ENCODE assay signal across 3 mouse cellular contexts in the genomic region with DNA sequence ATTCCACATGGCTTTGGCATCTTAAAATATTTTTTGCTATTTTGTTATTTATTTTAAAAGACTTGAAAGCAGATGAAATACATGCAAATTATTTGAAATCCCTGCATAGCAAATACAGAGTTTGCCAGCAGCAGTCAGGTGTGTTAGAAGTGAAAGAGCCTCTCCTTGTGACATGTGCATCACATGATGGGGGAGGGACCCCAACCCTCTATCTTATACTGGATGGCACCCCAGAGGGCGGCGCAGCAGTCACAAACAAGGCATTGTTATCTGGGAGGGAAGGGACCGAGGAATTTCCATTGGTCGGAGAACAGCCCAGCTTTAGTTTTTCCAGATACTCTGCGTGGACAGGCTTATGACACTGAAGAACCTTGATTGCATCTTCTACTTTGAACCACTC. TPM values are rescaled to one million over a fixed set of nuclear protein-coding genes. Genes with fewer than 3 reads are reported as not detected.
DNase-seq lines count a peak whose midpoint lies in the region; TF ChIP-seq lines count a peak whose summit lies in the region.
"Not testable (repeated sequence)": the region's sequence is repeated elsewhere in the genome, so short reads cannot be mapped to it uniquely, and the experiment has no call there.

No protein-coding gene starts in this region.

- TF ChIP-seq CTCF in CH12.LX (conservative IDR thresholded peaks at IDR 0.05 in 1 of 2, IDR thresholded peaks at IDR 0.05 in 1 of 2; ENCODE audit: low read depth in 2 of 2, low read length in 2 of 2) = not testable (repeated sequence)

- H3K9ac ChIP-seq in CH12.LX (ENCODE audit: insufficient read depth, low read depth) = not testable (repeated sequence)

- DNase-seq in CH12.LX (ENCODE audit: extremely low read depth) (peak; percentile 46), R1 (ENCODE audit: low read depth, low spot score) (peak; percentile 55)
- peak; percentile 86 for DNase-seq in heart, adult 11 months

- peaks cover 20 to 72% of the 10 kb centered on the region in 2 experiments for H3K36me3 ChIP-seq in CH12.LX (replicated peaks in 1 of 2; ENCODE audit: control insufficient read depth in 1 of 2, insufficient read depth in 1 of 2, low read length in 1 of 2)

- H3K4me3 ChIP-seq in CH12.LX (replicated peaks in 1 of 3; ENCODE audit: low read depth in 2 of 3, low read length in 2 of 3, poor library complexity in 1 of 3) = not testable (repeated sequence)

- dilution Hi-C loops in CH12.LX (cut with MboI; ENCODE audit: extremely low pct_ligation_motif_present, extremely low pct_unique_long_range_greater_than_20kb, low sequenced_read_pairs) = not testable (repeated sequence)

- not testable (repeated sequence) for TF ChIP-seq POLR2A in CH12.LX (IDR thresholded peaks at IDR 0.05; ENCODE audit: low read depth, low read length)

- not testable (repeated sequence) for TF ChIP-seq RAD21 in CH12.LX (IDR thresholded peaks at IDR 0.05; ENCODE audit: low read depth, low read length)

- H3K4me2 ChIP-seq in CH12.LX (ENCODE audit: insufficient read depth, low read depth, poor library complexity, severe bottlenecking) = not testable (repeated sequence)

- TF ChIP-seq EP300 in CH12.LX (IDR thresholded peaks at IDR 0.05; ENCODE audit: low read length) = not testable (repeated sequence)

- H3K79me2 ChIP-seq in CH12.LX (replicated peaks; ENCODE audit: control insufficient read depth, extremely low read depth, insufficient read depth, poor library complexity, severe bottlenecking) = not testable (repeated sequence)

- in situ Hi-C loops in CH12.LX (cut with MboI; ENCODE audit: low pct_ligation_motif_present, low pct_unique_long_range_greater_than_20kb, low sequenced_read_pairs) = loop anchor here (25.0 kb wide), 1 partner anchor 538 kb away; no protein-coding TSS in a partner anchor

- H3K9me3 ChIP-seq in CH12.LX (replicated peaks; ENCODE audit: low read length) = not testable (repeated sequence)

- not testable (repeated sequence) for H3K27me3 ChIP-seq in CH12.LX (replicated peaks)

- H3K4me1 ChIP-seq in CH12.LX (ENCODE audit: control insufficient read depth in 1 of 2, insufficient read depth in 2 of 2) = peaks cover 0 to 72% of the 10 kb centered on the region in 2 experiments; a peak in 2 of 4 replicates

- H3K27ac ChIP-seq in CH12.LX (ENCODE audit: insufficient read depth, low read depth) = peak overlapping the region; percentile 54

TF ChIP-seq in CH12.LX, 34 proteins besides CTCF, POLR2A, EP300 and RAD21:
- TF ChIP-seq BHLHE40 (IDR thresholded peaks at IDR 0.05; ENCODE audit: low read depth, low read length) = peak; percentile 55

RNA-seq across cellular contexts. Expression of gene Nudt4, which starts 14.9 kb away (rescaled TPM):
- total RNA-seq in CH12.LX (2012; rRNA removed) = 23.7 and 33.2 TPM in 2 replicates
- 38.0 and 39.2 TPM in 2 replicates for total RNA-seq in CH12.LX (2014; rRNA removed)
- 61.1 and 67.4 TPM in 2 replicates for polyA plus RNA-seq in CH12.LX (2012; ENCODE audit: insufficient read length, low read depth)

RNA-seq across cellular contexts. Expression of gene Ube2n, which starts 34.1 kb away (rescaled TPM):
- 71.9 and 117 TPM in 2 replicates for total RNA-seq in CH12.LX (2012; rRNA removed)
- total RNA-seq in CH12.LX (2014; rRNA removed) = 217 and 237 TPM in 2 replicates
- 243 and 265 TPM in 2 replicates for polyA plus RNA-seq in CH12.LX (2012; ENCODE audit: insufficient read length, low read depth)

RNA-seq across cellular contexts. Expression of gene Mrpl42, which starts 47.3 kb away (rescaled TPM):
- total RNA-seq in CH12.LX (2012; rRNA removed) = 161 and 198 TPM in 2 replicates
- 381 and 389 TPM in 2 replicates for total RNA-seq in CH12.LX (2014; rRNA removed)
- 197 and 223 TPM in 2 replicates for polyA plus RNA-seq in CH12.LX (2012; ENCODE audit: insufficient read length, low read depth)
